Mouse (Mus musculus) spleen, adult 2 months (tissue): ENCODE data around the gene Cep95.

ENCODE experiments used
- CTCF ChIP-seq: fragments of 200-500 bp; IDR thresholded peaks from 2 replicates; pipeline ENCODE4 v1.5.1; 2011; ENCODE audit warnings: mild to moderate bottlenecking, inconsistent platforms; ENCODE audit not compliant: insufficient read depth, insufficient read length, insufficient replicate concordance; ENCODE audit errors: extremely low read depth
- POLR2A ChIP-seq: fragments of 200-500 bp; IDR thresholded peaks from 2 replicates; pipeline ENCODE4 v1.6.1; 2011; ENCODE audit warnings: low read depth, low read length, inconsistent platforms

DNA sequence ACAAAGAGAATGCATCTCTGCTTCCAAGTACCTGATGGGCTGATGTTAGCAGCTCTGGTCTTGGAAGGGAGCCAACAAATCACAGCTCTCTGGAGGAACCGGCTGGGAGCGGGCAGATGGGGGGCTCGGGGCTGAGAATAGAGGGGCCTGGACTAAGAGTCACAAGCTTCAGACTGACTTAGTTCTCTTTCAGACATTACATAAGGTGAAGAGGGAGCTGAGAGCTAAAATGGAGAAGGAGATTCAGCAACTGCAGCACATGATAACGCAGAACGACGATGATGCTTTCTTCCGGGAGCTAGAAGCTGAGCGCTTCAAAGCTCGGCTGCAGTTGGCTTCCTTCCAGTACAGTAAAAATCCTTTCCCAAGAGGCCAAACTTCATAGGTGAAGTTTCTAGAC is 29.3 kb downstream of the Cep95 start:
- no peak for TF ChIP-seq POLR2A
- TF ChIP-seq CTCF, result no peak
